Mouse (Mus musculus): ENCODE data around the gene Nos1. TPM values are rescaled to one million over a fixed set of nuclear protein-coding genes. Genes with fewer than 3 reads are reported as not detected.

Nos1 gene
- total RNA-seq, 2 experiments from 2014 or later, result 19.9 to 27.6 TPM

DNA sequence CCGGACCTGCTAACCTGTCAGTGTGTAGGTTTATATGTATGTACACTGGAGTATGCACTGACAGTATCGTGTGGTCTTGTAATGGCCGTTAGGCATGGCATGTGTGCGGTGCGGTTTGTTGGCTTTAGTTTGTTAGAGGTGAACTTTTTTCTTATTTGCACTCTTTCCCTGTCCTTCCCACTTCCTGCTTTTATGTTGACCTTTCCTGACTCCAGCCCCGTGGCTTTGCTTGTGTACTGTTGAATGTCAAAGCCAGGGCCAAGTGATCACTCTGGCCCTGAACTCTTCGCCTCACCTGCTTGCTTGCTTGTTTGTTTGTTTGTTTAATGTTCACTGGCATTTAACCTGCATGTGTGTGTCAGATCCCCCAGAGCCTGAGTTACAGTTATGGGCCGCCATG, 200.1 kb downstream of the Nos1 start:
- intact Hi-C loops (cut with DNase I), result no loop called here
- no peak for DNase-seq (ENCODE audit: low spot score in 2 of 2)

DNA sequence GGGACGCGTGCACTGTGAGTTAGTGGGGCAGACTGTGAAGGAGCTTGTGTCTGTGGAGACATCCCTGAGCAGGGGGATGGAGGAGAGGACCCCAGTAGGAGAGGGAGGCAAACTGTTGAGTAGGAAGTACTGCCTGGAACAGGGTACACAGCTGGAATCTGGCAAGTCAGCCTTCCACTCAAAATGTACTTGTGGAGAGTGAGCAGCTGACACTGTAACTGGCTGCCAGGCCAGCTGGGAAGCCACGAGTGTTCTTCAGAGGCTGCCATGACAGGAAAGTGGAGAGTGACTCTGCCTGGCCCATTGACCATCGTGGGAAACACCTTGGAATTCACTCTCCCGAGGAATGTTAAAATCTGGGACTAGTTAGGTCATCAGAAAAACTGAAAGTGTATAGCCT, 201.1 kb downstream of the Nos1 start:
- intact Hi-C loops (cut with DNase I), result no loop called here
- DNase-seq (ENCODE audit: low spot score in 2 of 2), result no peak

DNA sequence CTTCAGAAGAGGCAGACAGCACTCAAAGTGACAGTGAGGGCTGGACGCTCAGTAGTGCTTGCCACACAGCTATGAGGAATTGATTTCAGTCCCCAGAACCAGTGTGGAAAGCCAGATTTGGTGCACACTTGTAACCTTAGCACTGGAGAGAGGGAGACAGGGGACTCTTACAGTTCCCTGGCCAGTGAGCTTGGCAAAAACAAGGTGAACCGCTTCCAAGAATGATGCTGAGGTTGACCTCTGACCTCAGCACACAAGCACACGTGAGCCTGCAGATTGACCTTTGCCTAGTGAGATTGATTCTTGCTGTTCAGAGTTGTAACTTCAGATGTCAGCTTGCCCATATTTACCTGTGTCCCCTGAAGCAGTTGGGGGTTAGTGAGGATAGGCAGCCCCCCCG, 205.5 kb downstream of the Nos1 start:
- intact Hi-C loops (cut with DNase I), result no loop called here
- no peak for DNase-seq (ENCODE audit: low spot score in 2 of 2)

DNA sequence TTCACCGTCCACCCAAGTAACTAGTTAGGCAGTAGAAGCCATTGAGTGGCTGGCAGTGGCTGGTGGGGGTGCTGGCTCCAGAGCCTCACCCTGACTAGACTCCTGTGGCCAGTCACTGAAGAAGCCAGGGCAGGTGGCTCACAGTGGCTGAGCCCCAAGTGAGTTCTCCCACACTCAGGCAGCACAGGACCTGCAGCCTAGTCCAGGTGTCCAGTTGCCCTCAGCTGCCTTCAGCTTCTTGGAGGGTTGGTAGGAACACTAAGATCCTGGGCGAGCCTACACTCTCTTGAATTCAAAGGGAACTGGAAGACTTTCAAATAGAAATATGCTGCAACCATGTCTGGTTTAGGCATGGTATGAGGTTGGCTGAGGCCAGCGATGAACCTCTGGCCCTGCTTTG, 207.1 kb downstream of the Nos1 start:
- DNase-seq (ENCODE audit: low spot score in 2 of 2), result no peak
- intact Hi-C loops (cut with DNase I), result no loop called here

DNA sequence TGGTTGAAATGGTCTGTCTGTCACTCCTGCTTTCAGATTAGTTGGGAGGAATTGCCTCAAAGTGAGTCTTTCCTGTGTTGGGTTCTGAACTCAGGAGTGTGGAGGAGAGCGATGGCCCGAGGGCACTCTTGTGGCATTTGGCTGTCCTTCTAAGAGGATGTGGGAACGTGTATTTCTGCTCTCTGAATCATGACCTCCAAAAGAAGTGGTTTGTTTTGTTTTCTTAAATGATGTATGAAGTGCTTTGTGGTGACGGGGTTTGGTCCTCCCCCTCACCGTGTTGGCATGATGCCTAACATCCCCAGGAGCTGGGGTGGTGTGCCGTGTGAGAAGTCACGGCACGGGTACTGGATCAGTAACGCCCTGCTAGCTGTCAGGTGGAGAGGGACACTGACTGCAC, 207.5 kb downstream of the Nos1 start:
- DNase-seq (ENCODE audit: low spot score in 2 of 2), result no peak
- intact Hi-C loops (cut with DNase I), result no loop called here

DNA sequence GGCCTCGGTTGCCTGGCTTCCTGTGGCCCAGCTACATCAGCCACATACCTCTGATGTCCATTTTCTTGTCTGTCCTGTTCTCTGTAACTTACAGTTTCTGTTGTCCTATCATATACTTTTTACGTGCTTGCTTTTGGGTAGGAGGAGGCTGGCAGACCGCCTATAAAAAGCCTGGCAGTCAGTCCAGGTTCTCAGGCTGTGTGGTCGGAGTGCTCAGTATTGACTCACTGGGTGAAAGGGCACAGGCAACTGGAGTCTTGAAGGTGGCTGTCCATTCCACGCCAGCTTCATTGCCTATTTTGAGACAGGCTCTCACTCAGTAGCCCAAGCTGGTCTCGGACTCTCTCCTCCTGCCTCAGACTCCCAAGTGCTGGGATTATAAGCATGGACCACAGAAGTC, 208.9 kb downstream of the Nos1 start:
- intact Hi-C loops (cut with DNase I), result no loop called here

DNA sequence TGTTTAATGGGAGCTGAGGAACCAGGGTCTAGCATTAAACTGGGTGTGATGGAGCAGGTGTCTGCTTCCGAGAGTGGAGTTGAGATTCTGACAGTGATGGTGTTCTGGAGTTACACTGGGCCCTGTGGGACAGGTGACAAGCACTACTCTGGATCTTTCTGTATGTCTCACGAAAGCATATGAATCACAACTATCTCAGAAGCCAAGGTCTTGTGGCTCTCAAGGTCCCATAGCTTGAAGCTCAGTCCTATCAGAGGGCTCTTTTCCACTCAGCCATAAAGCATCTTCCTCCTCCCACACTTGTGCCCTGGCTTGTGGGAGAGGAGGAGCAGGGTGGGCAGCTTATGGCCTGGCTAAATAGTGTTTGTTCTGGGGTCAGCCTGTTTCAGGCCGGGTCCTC, 210.1 kb downstream of the Nos1 start:
- intact Hi-C loops (cut with DNase I), result no loop called here
- no peak for DNase-seq (ENCODE audit: low spot score in 2 of 2)

More for the DNA sequence above, 208.9 kb downstream of the Nos1 start:
- DNase-seq (ENCODE audit: low spot score in 2 of 2), result no peak

DNA sequence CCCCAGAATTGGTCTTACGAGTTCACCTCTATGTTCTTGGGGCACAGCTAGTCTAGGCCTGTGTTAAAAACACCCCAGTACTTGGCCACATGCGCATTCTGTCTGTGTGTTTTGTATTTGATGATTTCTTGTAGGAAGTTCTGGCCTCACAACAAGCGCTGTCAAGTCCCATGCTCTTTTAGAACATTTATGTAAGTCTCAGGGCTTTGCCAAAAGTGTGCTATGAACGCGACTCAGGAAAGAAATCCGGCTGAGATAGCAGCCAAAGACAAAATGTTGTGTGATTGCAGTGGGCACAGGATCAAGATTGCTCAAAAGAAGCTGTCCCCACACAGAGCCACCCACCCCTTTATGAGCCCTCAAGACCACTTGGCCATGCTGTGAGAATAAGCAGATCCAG, 212.7 kb downstream of the Nos1 start:
- peak; percentile 40 to 76 for DNase-seq (ENCODE audit: low spot score in 2 of 2)
- intact Hi-C loops (cut with DNase I), result no loop called here

DNA sequence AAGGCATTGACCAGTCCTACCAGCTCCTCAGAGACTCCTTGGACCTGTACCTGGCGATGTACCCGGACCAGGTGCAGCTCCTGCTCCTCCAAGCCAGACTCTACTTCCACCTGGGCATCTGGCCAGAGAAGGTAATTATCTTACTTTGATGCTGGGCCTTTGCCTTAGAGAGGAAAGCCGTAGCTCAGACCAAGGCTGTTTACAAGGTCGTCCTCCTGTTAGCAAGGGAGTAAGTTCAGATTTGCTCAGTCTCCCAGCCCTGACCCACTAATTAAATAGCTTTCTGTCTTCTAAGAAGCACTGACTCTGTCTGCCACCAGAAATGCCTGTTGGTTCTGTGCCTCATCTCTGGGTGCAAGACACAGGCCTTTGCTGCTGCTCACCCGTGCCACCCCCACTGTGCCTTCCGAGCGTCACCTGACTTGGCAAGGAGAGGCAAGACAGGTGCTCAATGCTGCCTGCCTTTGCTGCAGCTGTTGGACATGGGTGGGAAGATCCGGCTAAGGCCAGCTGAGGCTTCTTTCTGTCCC, 214.6 kb downstream of the Nos1 start:
- intact Hi-C loops (cut with DNase I), result no loop called here
- DNase-seq (ENCODE audit: low spot score in 2 of 2), result no peak

DNA sequence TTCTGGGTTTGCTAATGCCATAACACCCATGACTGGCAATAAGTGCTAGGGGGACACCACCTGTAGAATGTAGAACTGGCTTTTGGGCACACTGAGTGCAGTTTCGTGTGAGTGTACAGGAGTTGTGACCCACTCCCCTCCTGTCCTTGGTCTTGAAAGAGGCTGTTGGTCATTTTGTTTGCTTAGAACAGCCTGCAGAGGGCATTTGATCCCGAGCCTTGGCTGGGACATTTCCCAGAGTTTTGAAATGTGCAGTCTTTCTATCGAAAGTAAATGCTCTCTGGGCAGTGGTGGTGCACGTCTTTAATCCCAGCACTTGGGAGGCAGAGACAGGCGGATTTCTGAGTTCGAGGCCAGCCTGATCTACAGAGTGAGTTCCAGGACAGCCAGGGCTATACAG, 215.1 kb downstream of the Nos1 start:
- intact Hi-C loops (cut with DNase I), result no loop called here
- no peak for DNase-seq (ENCODE audit: low spot score in 2 of 2)

DNA sequence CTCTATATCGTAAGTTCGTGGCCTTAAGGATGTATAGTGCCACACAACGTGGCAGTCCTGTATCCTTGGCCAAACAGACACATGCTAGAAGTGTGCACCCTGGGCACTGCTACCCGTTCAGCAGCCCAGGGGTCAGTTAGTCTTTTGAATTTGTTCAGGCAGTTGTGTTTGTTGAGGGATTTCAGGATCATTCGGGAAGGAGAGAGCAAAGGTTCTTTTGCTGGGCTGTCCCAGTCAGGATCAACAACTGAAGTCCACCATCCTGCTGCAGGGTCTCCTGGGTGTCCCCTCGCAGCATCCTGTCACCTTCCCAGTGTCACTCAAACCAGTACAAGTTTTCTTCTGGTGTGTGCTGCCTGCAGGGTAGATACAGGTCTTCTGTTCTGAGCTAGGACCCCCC, 215.7 kb downstream of the Nos1 start:
- no peak for DNase-seq (ENCODE audit: low spot score in 2 of 2)
- intact Hi-C loops (cut with DNase I), result no loop called here

DNA sequence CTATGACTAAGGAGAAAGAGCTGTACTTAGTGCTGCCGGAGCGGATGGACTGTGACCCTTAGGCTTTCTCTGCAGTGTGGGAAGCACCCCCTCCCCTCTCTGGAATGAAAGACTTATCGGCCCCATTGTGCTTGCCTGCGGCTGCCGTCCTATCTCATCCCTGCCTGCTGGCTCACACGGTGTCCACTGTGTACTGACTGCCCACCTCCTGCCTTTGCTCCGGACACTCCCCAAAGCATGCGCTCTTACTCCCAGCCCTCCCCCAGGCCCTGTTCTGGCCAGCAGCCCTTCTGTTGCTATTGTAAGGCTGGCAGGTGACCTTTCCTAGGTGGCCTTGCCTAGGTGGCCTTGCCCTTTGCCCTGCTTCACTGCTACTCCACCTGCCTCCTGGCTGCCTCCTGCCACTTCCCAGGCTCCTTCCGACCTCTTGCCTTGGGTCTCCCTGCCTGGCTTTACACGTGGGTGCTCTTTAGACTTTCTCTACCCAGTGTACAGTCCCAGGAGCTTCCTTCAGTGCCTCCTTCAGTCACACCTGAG, 216.7 kb downstream of the Nos1 start:
- intact Hi-C loops (cut with DNase I), result no loop called here
- DNase-seq (ENCODE audit: low spot score in 2 of 2), result no peak

DNA sequence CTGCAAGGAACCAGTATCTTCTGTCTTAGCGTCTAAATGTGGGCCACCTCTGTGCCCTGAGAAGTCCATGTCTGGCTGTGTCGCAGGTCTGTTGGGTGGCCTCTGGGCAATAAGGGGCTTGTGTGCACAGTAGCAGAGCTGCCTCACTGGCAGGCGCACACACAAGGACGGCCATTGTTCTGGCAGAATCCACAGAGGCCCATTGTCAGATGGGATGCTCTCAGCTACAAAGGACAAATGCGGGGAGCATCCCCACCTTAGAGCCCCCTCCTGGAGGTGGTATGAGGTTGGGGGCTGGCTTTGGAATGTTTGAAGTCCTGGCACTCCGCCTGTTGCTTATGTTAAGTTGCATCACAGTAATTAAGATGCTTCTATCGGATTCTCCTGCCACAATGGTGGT, 218.2 kb downstream of the Nos1 start:
- intact Hi-C loops (cut with DNase I), result no loop called here
- no peak for DNase-seq (ENCODE audit: low spot score in 2 of 2)

DNA sequence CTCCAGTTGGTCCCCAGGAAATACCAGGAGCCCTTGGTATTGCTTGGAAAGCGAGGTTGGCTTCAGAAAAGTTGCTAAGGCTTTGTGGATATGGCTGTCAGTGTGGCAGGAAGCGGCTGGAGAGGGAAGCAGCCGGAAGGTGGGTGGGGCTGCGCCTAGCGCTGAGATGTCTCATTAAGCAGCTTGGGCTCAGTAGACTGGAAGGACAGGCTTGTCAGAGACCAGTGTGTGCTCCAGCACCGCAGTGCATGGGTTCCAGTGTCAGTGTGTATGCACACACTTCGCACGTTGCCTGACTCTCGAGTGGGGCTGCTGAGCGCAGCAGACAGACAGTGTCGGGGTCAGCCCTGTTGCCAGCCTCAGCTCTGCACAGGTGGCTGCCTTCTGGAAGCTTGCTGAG, 218.8 kb downstream of the Nos1 start:
- DNase-seq (ENCODE audit: low spot score in 2 of 2), result peak in 1 of 2 experiments; percentile 44
- intact Hi-C loops (cut with DNase I), result no loop called here

DNA sequence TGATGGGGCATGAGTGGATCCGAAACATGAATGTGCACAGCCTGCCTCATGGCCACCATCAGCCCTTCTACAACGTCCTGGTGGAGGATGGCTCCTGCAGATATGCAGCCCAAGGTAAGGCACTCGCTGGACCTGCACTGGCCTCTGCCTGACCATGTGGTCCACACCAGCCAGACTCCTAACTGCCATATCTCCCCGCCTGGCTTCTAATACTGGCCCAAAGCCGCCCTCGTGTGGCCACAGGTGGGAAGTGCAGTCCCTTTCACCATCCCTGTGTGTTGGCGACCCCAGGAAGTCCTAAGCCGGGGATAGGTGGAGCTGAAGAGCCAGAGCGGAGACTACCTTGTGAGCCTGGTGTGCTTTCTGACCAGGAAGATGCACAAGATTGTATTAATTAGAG, 221.2 kb downstream of the Nos1 start:
- intact Hi-C loops (cut with DNase I), result no loop called here
- peak; percentile 71 to 77 for DNase-seq (ENCODE audit: low spot score in 2 of 2)

DNA sequence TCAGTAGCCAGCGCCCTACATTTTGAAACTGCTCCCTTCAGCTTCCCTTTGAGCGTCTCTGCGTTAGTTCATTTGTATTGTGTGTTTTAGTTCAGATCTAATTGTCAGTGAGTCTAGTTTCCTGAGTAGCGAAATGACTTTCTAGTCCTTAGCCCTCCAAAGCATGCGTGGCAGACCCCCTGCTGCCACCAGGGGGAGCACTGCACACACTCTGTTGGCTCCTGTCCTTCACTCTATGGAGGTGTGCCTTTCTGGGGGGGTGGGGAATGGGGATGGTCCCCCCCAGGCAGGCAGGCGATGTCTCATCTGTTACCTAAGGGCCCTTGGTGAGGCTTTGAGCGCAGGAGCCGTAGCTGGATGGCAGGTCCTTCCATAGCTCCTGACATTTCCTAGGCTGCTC, 223.8 kb downstream of the Nos1 start:
- intact Hi-C loops (cut with DNase I), result loop anchor here (2.0 kb wide), 1 partner anchor 64 kb away; no protein-coding TSS in a partner anchor
- peak; percentile 77 to 83 for DNase-seq (ENCODE audit: low spot score in 2 of 2)

DNA sequence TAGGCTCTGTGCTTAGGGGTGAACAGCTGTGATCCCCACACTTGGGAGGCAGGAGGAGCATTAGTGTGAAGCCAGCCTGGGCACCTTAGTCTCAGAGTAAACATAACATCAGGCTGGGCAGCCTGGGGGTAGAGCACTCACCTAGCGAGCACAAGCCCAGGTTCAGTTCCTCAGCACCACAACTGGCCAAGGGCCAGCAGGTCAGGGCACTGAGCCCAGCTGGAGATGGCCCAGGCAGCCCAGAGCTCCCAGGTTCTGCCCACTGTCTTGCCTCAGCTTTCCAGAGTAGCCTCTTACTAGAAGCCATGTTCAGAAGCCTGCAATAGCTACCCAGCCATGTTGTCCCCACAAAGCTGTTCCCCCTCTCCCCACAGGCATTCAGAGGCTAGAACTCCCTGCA, 224.9 kb downstream of the Nos1 start:
- intact Hi-C loops (cut with DNase I), result loop anchor here (2.0 kb wide), 1 partner anchor 63 kb away; no protein-coding TSS in a partner anchor

DNA sequence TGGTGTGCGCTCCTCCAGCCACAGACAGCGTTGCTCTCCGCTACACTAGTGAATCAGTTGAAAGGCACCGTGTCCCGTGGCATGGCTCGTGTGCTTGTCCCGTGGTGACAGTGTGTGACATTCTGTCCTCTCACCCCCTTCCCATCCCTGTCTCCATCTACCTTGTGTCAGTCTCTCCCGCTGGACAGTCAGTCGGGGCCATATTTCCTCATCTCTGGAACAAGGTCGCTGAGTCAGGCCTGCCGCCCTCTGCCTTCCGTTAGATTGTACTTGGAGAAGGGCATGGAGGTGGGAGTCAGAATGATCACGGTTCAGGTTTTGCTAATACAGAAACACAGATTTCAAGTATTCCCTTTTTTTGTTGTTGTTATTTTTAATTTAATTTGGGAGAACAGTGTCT, 227.5 kb downstream of the Nos1 start:
- intact Hi-C loops (cut with DNase I), result no loop called here

More for the DNA sequence above, 224.9 kb downstream of the Nos1 start:
- no peak for DNase-seq (ENCODE audit: low spot score in 2 of 2)

More for the DNA sequence above, 227.5 kb downstream of the Nos1 start:
- no peak for DNase-seq (ENCODE audit: low spot score in 2 of 2)
